Mouse (Mus musculus): ENCODE measurements around the gene Sik3. TPM values are rescaled to one million over a fixed set of nuclear protein-coding genes. Genes with fewer than 3 reads are reported as not detected.
A peak's percentile ranks its signal among the peaks of the same experiment; 100 is the strongest.

Sik3 gene
- total and polyA plus RNA-seq, 2 experiments = 14.1 to 16.5 TPM

GRCm38 (mm10) chr9:46148723-46149122 lies 136.1 kb downstream of the Sik3 start:
- H3K9ac ChIP-seq (ENCODE audit: low read depth, low read length) = no peak overlapping the region
- H3K27me3 ChIP-seq (ENCODE audit: control insufficient read depth, insufficient read depth, low read length) = no peaks in the 10 kb centered on the region
- H3K4me1 ChIP-seq (ENCODE audit: control insufficient read depth, insufficient read depth, low read length) = peaks cover 40% of the 10 kb centered on the region
- no peaks in the 10 kb centered on the region for H3K36me3 ChIP-seq (ENCODE audit: control insufficient read depth, insufficient read depth, low read length)
- H3K4me3 ChIP-seq (ENCODE audit: insufficient read depth, low read depth, low read length) = no peak overlapping the region
- 81% methylated on average over 4 of the region's 4 CpGs for WGBS
- TF ChIP-seq POLR2A (IDR thresholded peaks at IDR 0.05; ENCODE audit: extremely low read depth, insufficient read depth, low read length) (no peak), CTCF (IDR thresholded peaks at IDR 0.05; ENCODE audit: low read depth, low read length) (no peak)
- DNase-seq (ENCODE audit: extremely low read depth, low read depth, low spot score) = no peak
- H3K27ac ChIP-seq (replicated peaks; ENCODE audit: insufficient read depth, low read depth, low read length) = peak overlapping the region; percentile 86
- peaks cover 17% of the 10 kb centered on the region for H3K79me2 ChIP-seq (ENCODE audit: control insufficient read depth, insufficient read depth, low read length)

DNA sequence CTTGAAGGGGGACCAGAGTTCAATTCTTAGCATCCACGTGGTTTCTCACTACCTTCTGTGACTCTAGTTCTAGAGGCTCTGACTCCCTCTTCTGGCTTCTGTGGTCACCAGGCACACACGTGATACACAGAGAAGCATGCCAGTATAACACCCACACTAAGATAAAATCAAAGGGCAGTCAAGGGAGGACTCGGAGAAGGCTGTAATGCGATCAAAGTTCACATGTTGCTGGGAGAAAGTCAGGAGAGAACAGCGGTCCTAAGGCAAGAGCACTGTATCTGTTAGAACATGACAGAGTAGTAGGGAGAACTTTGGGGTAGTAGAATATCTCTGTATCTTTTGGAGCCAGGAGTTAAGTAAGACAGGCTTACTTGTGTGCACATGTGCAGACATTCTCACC lies 136.8 kb downstream of the Sik3 start:
- peak overlapping the region; percentile 19; the same call in 1 of the 2 replicates for H3K9ac ChIP-seq (ENCODE audit: low read depth, low read length)
- H3K27ac ChIP-seq (replicated peaks; ENCODE audit: insufficient read depth, low read depth, low read length) = peak overlapping the region; percentile 86
- peaks cover 17% of the 10 kb centered on the region for H3K79me2 ChIP-seq (ENCODE audit: control insufficient read depth, insufficient read depth, low read length)
- peak; percentile 97 for DNase-seq (ENCODE audit: extremely low read depth, low read depth, low spot score)
- no peaks in the 10 kb centered on the region for H3K27me3 ChIP-seq (ENCODE audit: control insufficient read depth, insufficient read depth, low read length)
- TF ChIP-seq POLR2A (IDR thresholded peaks at IDR 0.05; ENCODE audit: extremely low read depth, insufficient read depth, low read length) = no peak
- no peak for TF ChIP-seq CTCF (IDR thresholded peaks at IDR 0.05; ENCODE audit: low read depth, low read length)
- no peaks in the 10 kb centered on the region for H3K36me3 ChIP-seq (ENCODE audit: control insufficient read depth, insufficient read depth, low read length)
- no peak overlapping the region for H3K4me3 ChIP-seq (ENCODE audit: insufficient read depth, low read depth, low read length)
- 14% methylated on average over 5 of the region's 5 CpGs for WGBS
- H3K4me1 ChIP-seq (ENCODE audit: control insufficient read depth, insufficient read depth, low read length) = peaks cover 40% of the 10 kb centered on the region

DNA sequence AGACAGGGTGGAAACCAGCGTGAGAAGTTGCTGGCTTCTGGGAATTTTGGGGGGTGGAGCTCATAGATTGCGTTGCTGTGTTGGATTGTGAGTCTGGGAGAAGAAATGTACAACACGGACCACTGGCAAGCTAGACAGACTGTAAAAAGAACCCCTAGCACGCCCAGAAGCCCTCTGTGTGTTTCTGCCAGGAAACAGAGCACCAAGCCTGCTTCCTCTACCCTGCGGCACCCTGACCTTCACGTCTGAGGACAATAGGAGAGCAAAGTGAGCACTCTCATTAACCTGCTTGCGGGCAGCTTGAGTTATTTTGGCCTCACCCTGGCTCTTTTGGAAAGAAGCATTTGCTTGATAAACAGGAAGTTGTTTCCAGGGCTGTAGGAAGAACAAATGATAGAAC lies 137.5 kb downstream of the Sik3 start:
- H3K27ac ChIP-seq (replicated peaks; ENCODE audit: insufficient read depth, low read depth, low read length) = peak overlapping the region; percentile 69
- no peak overlapping the region for H3K4me3 ChIP-seq (ENCODE audit: insufficient read depth, low read depth, low read length)
- TF ChIP-seq CTCF (IDR thresholded peaks at IDR 0.05; ENCODE audit: low read depth, low read length) = no peak
- TF ChIP-seq POLR2A (IDR thresholded peaks at IDR 0.05; ENCODE audit: extremely low read depth, insufficient read depth, low read length) = no peak
- peaks cover 40% of the 10 kb centered on the region for H3K4me1 ChIP-seq (ENCODE audit: control insufficient read depth, insufficient read depth, low read length)
- peaks cover 17% of the 10 kb centered on the region for H3K79me2 ChIP-seq (ENCODE audit: control insufficient read depth, insufficient read depth, low read length)
- WGBS = 15% methylated on average over 7 of the region's 7 CpGs
- no peak for DNase-seq (ENCODE audit: extremely low read depth, low read depth, low spot score)
- no peak overlapping the region for H3K9ac ChIP-seq (ENCODE audit: low read depth, low read length)
- H3K27me3 ChIP-seq (ENCODE audit: control insufficient read depth, insufficient read depth, low read length) = no peaks in the 10 kb centered on the region
- no peaks in the 10 kb centered on the region for H3K36me3 ChIP-seq (ENCODE audit: control insufficient read depth, insufficient read depth, low read length)

DNA sequence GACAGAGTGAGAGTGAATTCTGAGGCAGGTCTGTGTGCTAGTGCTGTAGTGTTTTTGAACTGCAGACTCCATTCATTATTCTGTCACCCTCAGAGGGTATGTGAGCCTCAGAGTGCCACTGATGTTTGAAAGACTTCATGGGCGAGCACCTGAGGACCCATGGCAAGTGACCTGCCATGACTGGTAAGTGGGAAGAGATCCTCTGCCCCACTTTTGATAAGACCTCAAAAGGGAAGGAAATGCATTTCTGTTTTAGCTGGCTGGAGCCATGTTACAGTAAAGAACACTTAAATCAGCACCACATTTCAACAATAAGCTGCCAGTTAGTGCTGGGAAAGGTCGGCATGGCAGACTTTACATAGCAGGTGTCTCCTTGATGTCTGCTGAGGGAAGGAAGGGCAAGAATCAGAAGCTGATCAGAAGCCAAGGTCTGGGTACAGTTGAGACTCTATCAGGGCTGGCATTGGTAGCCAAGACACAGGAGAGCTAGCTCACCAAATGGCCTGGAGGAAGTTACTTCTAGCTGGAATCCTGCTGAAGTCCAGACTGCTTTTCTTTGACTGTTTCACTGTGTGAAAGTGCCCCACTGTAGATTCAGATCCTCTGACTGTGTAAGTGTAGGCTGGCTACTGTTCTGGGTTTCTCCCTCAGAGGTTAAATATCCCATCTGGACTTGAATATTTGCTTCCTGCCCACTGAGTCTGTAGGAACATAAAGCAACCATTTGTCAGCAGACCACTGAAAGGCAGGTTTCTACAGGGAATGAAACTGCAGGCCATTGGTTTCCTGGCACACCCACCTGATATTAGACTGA lies 138.5 kb downstream of the Sik3 start:
- DNase-seq (ENCODE audit: extremely low read depth, low read depth, low spot score) = no peak
- Histone ChIP-seq H3K79me2 (ENCODE audit: control insufficient read depth, insufficient read depth, low read length) (peaks cover 17% of the 10 kb centered on the region), H3K9ac (ENCODE audit: low read depth, low read length) (no peak overlapping the region), H3K4me3 (ENCODE audit: insufficient read depth, low read depth, low read length) (no peak overlapping the region), H3K4me1 (ENCODE audit: control insufficient read depth, insufficient read depth, low read length) (peaks cover 40% of the 10 kb centered on the region), H3K27me3 (ENCODE audit: control insufficient read depth, insufficient read depth, low read length) (no peaks in the 10 kb centered on the region), H3K27ac (replicated peaks; ENCODE audit: insufficient read depth, low read depth, low read length) (peak overlapping the region; percentile 69), H3K36me3 (ENCODE audit: control insufficient read depth, insufficient read depth, low read length) (no peaks in the 10 kb centered on the region)
- 62% methylated on average over 2 of the region's 2 CpGs for WGBS
- no peak for TF ChIP-seq POLR2A (IDR thresholded peaks at IDR 0.05; ENCODE audit: extremely low read depth, insufficient read depth, low read length)
- no peak for TF ChIP-seq CTCF (IDR thresholded peaks at IDR 0.05; ENCODE audit: low read depth, low read length)

DNA sequence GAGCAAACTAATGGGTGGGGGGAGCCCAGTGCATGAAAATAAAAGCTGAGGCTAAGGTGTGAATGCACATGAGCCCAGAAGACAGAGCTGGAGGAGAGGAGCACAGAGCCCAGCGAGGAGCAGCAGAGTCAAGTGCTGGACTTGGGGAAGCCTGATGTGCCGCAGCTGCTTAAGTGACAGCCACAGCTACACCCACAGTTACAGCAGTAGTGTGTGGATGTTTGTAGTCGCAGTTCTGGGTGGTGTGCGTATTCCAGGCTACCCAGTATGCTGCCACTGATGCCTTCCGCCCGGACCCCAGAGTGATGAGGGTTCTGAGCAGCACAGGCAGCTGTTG lies 139.1 kb downstream of the Sik3 start:
- Histone ChIP-seq H3K9ac (ENCODE audit: low read depth, low read length) (no peak overlapping the region), H3K27me3 (ENCODE audit: control insufficient read depth, insufficient read depth, low read length) (no peaks in the 10 kb centered on the region), H3K79me2 (ENCODE audit: control insufficient read depth, insufficient read depth, low read length) (peaks cover 15% of the 10 kb centered on the region), H3K27ac (replicated peaks; ENCODE audit: insufficient read depth, low read depth, low read length) (no peak overlapping the region), H3K36me3 (ENCODE audit: control insufficient read depth, insufficient read depth, low read length) (no peaks in the 10 kb centered on the region), H3K4me3 (ENCODE audit: insufficient read depth, low read depth, low read length) (no peak overlapping the region), H3K4me1 (ENCODE audit: control insufficient read depth, insufficient read depth, low read length) (peaks cover 40% of the 10 kb centered on the region)
- no peak for TF ChIP-seq CTCF (IDR thresholded peaks at IDR 0.05; ENCODE audit: low read depth, low read length)
- TF ChIP-seq POLR2A (IDR thresholded peaks at IDR 0.05; ENCODE audit: extremely low read depth, insufficient read depth, low read length) = no peak
- WGBS = 88% methylated on average over 6 of the region's 6 CpGs
- DNase-seq (ENCODE audit: extremely low read depth, low read depth, low spot score) = no peak
